Mouse (Mus musculus): ENCODE measurements around the gene Maml2. TPM values are rescaled to one million over a fixed set of nuclear protein-coding genes. Genes with fewer than 3 reads are reported as not detected.

The Maml2 gene
- total RNA-seq, 1 experiment: 1.9 TPM

GRCm38 (mm10) chr9:13310236-13310635 lies 12.5 kb downstream of the Maml2 start:
- no peaks in the 10 kb centered on the region for H3K9me3 ChIP-seq (ENCODE audit: control insufficient read depth, insufficient read depth, low read depth, low read length)
- H3K4me1 ChIP-seq (ENCODE audit: control insufficient read depth in 2 of 2, insufficient read depth in 2 of 2, low read length in 2 of 2, poor library complexity in 1 of 2): no peaks in the 10 kb centered on the region
- H3K36me3 ChIP-seq (ENCODE audit: control insufficient read depth, insufficient read depth, low read length, poor library complexity, severe bottlenecking): no peaks in the 10 kb centered on the region
- DNase-seq (ENCODE audit: low read depth, low spot score): no peak
- no peak overlapping the region for H3K27ac ChIP-seq (ENCODE audit: insufficient read depth, low read depth, low read length, poor library complexity, severe bottlenecking)
- in situ Hi-C loops (cut with MboI; ENCODE audit: low sequenced_read_pairs in 2 of 2, unreplicated experiment in 2 of 2): no loop called here
- H3K9ac ChIP-seq (ENCODE audit: insufficient read depth, low read depth, low read length, poor library complexity, severe bottlenecking): no peak overlapping the region
- no peak overlapping the region for H3K4me3 ChIP-seq (ENCODE audit: insufficient read depth in 1 of 2, low read depth in 1 of 2, low read length in 2 of 2, poor library complexity in 1 of 2, severe bottlenecking in 1 of 2)
- TF ChIP-seq ZC3H11A (IDR thresholded peaks at IDR 0.05; ENCODE audit: borderline replicate concordance, low read depth, low read length): no peak
- TF ChIP-seq ZNF384 (IDR thresholded peaks at IDR 0.05; ENCODE audit: low read depth, low read length): no peak
- TF ChIP-seq CHD2 (IDR thresholded peaks at IDR 0.05; ENCODE audit: low read depth, low read length): no peak
- no peak for TF ChIP-seq MAFK (IDR thresholded peaks at IDR 0.05; ENCODE audit: insufficient read depth, low read depth, low read length)
- TF ChIP-seq HCFC1 (IDR thresholded peaks at IDR 0.05; ENCODE audit: borderline replicate concordance, insufficient read depth, low read length): no peak

- H3K4me3 ChIP-seq (ENCODE audit: insufficient read depth in 1 of 2, low read depth in 1 of 2, low read length in 2 of 2, poor library complexity in 1 of 2, severe bottlenecking in 1 of 2): no peak overlapping the region
- in situ Hi-C loops (cut with MboI; ENCODE audit: low sequenced_read_pairs in 2 of 2, unreplicated experiment in 2 of 2): no loop called here
- no peak for TF ChIP-seq CHD2 (IDR thresholded peaks at IDR 0.05; ENCODE audit: low read depth, low read length)
- H3K36me3 ChIP-seq (ENCODE audit: control insufficient read depth, insufficient read depth, low read length, poor library complexity, severe bottlenecking): no peaks in the 10 kb centered on the region
- H3K9me3 ChIP-seq (ENCODE audit: control insufficient read depth, insufficient read depth, low read depth, low read length): no peaks in the 10 kb centered on the region
- no peak overlapping the region for H3K27ac ChIP-seq (ENCODE audit: insufficient read depth, low read depth, low read length, poor library complexity, severe bottlenecking)
- no peaks in the 10 kb centered on the region for H3K4me1 ChIP-seq (ENCODE audit: control insufficient read depth in 2 of 2, insufficient read depth in 2 of 2, low read length in 2 of 2, poor library complexity in 1 of 2)
- no peak overlapping the region for H3K9ac ChIP-seq (ENCODE audit: insufficient read depth, low read depth, low read length, poor library complexity, severe bottlenecking)
- no peak for DNase-seq (ENCODE audit: low read depth, low spot score)
Measured at GRCm38 (mm10) chr9:13311094-13311493, 13.3 kb downstream of the Maml2 start.

GRCm38 (mm10) chr9:13313923-13314322 lies 16.2 kb downstream of the Maml2 start:
- no peaks in the 10 kb centered on the region for H3K36me3 ChIP-seq (ENCODE audit: control insufficient read depth, insufficient read depth, low read length, poor library complexity, severe bottlenecking)
- no peaks in the 10 kb centered on the region for H3K9me3 ChIP-seq (ENCODE audit: control insufficient read depth, insufficient read depth, low read depth, low read length)
- H3K9ac ChIP-seq (ENCODE audit: insufficient read depth, low read depth, low read length, poor library complexity, severe bottlenecking): no peak overlapping the region
- no peak overlapping the region for H3K4me3 ChIP-seq (ENCODE audit: insufficient read depth in 1 of 2, low read depth in 1 of 2, low read length in 2 of 2, poor library complexity in 1 of 2, severe bottlenecking in 1 of 2)
- DNase-seq (ENCODE audit: low read depth, low spot score): no peak
- TF ChIP-seq MAFK (IDR thresholded peaks at IDR 0.05; ENCODE audit: insufficient read depth, low read depth, low read length) (no peak), HCFC1 (IDR thresholded peaks at IDR 0.05; ENCODE audit: borderline replicate concordance, insufficient read depth, low read length) (no peak)
- in situ Hi-C loops (cut with MboI; ENCODE audit: low sequenced_read_pairs in 2 of 2, unreplicated experiment in 2 of 2): no loop called here
- H3K27ac ChIP-seq (ENCODE audit: insufficient read depth, low read depth, low read length, poor library complexity, severe bottlenecking): no peak overlapping the region
- H3K4me1 ChIP-seq (ENCODE audit: control insufficient read depth in 2 of 2, insufficient read depth in 2 of 2, low read length in 2 of 2, poor library complexity in 1 of 2): no peaks in the 10 kb centered on the region

- Histone ChIP-seq H3K9ac (ENCODE audit: insufficient read depth, low read depth, low read length, poor library complexity, severe bottlenecking) (no peak overlapping the region), H3K27ac (ENCODE audit: insufficient read depth, low read depth, low read length, poor library complexity, severe bottlenecking) (no peak overlapping the region), H3K9me3 (ENCODE audit: control insufficient read depth, insufficient read depth, low read depth, low read length) (no peaks in the 10 kb centered on the region), H3K4me3 (ENCODE audit: insufficient read depth in 1 of 2, low read depth in 1 of 2, low read length in 2 of 2, poor library complexity in 1 of 2, severe bottlenecking in 1 of 2) (no peak overlapping the region), H3K4me1 (ENCODE audit: control insufficient read depth in 2 of 2, insufficient read depth in 2 of 2, low read length in 2 of 2, poor library complexity in 1 of 2) (no peaks in the 10 kb centered on the region), H3K36me3 (ENCODE audit: control insufficient read depth, insufficient read depth, low read length, poor library complexity, severe bottlenecking) (no peaks in the 10 kb centered on the region)
- TF ChIP-seq ZC3H11A (IDR thresholded peaks at IDR 0.05; ENCODE audit: borderline replicate concordance, low read depth, low read length) (no peak), MAFK (IDR thresholded peaks at IDR 0.05; ENCODE audit: insufficient read depth, low read depth, low read length) (no peak), ZNF384 (IDR thresholded peaks at IDR 0.05; ENCODE audit: low read depth, low read length) (no peak), HCFC1 (IDR thresholded peaks at IDR 0.05; ENCODE audit: borderline replicate concordance, insufficient read depth, low read length) (no peak), CHD2 (IDR thresholded peaks at IDR 0.05; ENCODE audit: low read depth, low read length) (no peak)
- in situ Hi-C loops (cut with MboI; ENCODE audit: low sequenced_read_pairs in 2 of 2, unreplicated experiment in 2 of 2): no loop called here
- DNase-seq (ENCODE audit: low read depth, low spot score): no peak
Measured at GRCm38 (mm10) chr9:13314577-13315004, 16.8 kb downstream of the Maml2 start.

GRCm38 (mm10) chr9:13315393-13315792 lies 17.6 kb downstream of the Maml2 start:
- in situ Hi-C loops (cut with MboI; ENCODE audit: low sequenced_read_pairs in 2 of 2, unreplicated experiment in 2 of 2): no loop called here
- Histone ChIP-seq H3K36me3 (ENCODE audit: control insufficient read depth, insufficient read depth, low read length, poor library complexity, severe bottlenecking) (no peaks in the 10 kb centered on the region), H3K27ac (ENCODE audit: insufficient read depth, low read depth, low read length, poor library complexity, severe bottlenecking) (no peak overlapping the region), H3K9me3 (ENCODE audit: control insufficient read depth, insufficient read depth, low read depth, low read length) (no peaks in the 10 kb centered on the region), H3K4me1 (ENCODE audit: control insufficient read depth in 2 of 2, insufficient read depth in 2 of 2, low read length in 2 of 2, poor library complexity in 1 of 2) (no peaks in the 10 kb centered on the region), H3K9ac (ENCODE audit: insufficient read depth, low read depth, low read length, poor library complexity, severe bottlenecking) (no peak overlapping the region), H3K4me3 (ENCODE audit: insufficient read depth in 1 of 2, low read depth in 1 of 2, low read length in 2 of 2, poor library complexity in 1 of 2, severe bottlenecking in 1 of 2) (no peak overlapping the region)
- TF ChIP-seq ZNF384 (IDR thresholded peaks at IDR 0.05; ENCODE audit: low read depth, low read length): no peak
- TF ChIP-seq ZC3H11A (IDR thresholded peaks at IDR 0.05; ENCODE audit: borderline replicate concordance, low read depth, low read length): no peak
- TF ChIP-seq CHD2 (IDR thresholded peaks at IDR 0.05; ENCODE audit: low read depth, low read length): no peak
- TF ChIP-seq HCFC1 (IDR thresholded peaks at IDR 0.05; ENCODE audit: borderline replicate concordance, insufficient read depth, low read length): no peak
- TF ChIP-seq MAFK (IDR thresholded peaks at IDR 0.05; ENCODE audit: insufficient read depth, low read depth, low read length): no peak
- no peak for DNase-seq (ENCODE audit: low read depth, low spot score)
